Mouse (Mus musculus): ENCODE data around the gene Clcnka.

Gene Clcnka

DNA sequence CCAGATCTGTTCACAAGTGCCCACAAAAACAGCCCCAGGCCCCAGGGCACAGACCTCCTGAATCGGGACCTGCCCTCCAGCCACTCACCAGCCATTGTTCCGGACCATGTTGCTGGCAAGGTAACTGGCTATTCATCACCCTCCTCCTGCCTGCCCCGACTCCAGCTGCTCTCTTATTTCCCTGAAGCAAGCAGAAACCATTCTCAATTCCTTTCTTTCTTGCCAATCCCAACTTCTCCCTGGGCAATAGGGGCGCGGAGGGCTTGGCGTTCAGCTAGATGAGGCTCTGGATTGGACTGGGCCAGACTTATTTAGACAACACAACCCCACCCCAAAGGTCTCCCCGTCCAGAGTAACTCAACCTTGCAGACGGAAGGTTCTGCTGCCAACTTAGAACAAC lies 18.9 kb downstream of the Clcnka start:
- DNase-seq (ENCODE audit: low spot score in 2 of 2) = no peak

DNA sequence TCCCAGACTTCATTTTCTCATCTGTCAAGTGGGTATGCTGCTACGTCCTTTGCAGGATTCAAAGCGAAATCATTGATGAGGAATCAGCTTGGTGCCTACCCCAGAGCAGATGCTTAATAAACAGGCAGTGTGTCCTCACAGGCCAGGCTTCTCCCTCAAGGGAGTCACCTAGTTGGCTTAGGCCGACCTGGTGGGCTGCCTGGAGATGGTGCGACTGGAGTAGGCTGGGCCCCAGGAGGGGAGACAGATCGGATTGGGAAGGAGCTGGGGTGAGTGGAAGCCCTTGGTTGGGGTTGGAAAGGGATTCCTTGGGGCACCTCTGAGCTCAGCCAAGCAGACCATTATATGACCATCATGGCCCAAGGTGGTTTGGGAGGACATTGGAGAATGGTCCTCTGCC lies 26.1 kb downstream of the Clcnka start:
- DNase-seq (ENCODE audit: low spot score in 2 of 2) = no peak

DNA sequence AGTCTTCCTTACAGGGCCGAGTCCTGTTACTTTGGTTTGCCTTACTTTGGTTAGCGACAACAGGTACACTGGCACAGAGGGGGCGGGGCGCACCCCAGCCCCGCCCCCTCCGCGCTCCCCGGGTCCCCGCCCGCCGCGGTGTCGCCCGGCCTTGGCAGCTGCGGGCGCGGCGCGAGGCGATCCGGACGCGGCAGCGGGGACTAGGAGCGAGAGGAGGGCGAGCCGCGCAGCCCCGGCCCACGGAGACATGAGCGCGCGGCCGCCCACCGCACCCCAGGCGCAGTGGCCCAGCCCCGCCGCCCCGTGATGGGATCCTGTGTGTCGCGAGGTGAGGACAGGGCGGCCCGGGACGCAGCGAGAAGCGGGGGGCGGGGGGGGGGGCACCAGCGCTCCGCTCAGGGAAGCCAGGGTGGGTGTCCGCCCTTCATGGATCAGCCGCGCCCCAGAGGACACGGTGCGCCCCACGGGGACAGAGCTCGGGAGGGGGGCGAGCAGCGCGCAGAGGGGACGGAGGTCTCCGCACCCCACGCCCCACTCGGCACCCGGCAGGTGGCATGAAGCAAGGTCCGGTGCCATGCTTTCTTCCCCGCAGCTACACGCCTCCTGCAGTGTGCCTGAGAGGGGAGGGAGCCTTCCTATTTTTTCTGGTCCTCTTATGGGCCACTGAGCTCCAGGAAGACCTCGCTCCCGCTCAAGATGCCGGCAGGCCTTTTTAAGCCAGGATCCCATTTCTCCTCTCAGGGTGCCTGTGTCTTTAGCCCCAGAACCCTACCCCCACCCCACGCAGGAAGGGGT lies 30.3 kb downstream of the Clcnka start, which contains the start of gene Fam131c:
TSS of gene Fam131c (plus strand) at position 224 of the 795 bp plus-strand sequence.
- DNase-seq (ENCODE audit: low spot score in 2 of 2) = no peak

DNA sequence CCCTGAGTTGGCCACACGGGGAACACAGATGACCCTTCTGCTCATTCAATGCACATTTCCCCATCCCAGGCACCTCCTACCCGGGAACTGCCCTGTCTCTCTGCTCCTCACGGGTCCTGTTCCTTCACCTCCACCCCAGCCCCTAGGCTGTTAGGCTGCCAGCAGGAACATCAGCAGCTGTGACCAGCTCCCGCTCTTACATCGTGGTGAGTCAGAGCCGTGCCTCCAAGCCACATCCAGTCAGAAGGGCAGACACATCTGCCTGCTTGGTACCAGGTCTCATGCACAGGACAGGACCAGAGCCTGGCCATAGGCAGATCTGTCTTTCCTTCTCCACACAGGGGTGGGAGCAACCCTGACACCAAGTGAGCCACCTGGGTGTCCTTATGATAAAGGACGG lies 32.6 kb downstream of the Clcnka start:
- DNase-seq (ENCODE audit: low spot score in 2 of 2) = no peak

DNA sequence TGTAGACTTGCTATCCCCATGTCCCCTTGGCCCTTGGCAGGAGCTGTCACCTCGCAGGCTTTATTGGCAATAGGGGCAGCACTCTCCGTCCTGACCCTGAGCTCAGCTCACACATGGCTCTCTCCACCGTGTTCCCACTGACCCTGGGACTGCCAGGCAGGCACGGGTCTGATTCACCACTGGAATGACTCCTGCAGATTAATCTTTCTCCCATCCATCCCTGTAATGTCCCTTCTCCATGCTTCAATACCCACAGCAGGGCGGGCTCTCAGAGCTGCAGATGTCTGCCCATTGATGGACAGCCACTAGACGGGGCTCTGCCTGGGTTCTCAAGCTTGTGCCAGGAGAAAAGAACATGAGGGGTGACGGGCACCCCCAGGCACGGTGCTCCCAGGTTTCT lies 33.4 kb downstream of the Clcnka start:
- no peak for DNase-seq (ENCODE audit: low spot score in 2 of 2)

DNA sequence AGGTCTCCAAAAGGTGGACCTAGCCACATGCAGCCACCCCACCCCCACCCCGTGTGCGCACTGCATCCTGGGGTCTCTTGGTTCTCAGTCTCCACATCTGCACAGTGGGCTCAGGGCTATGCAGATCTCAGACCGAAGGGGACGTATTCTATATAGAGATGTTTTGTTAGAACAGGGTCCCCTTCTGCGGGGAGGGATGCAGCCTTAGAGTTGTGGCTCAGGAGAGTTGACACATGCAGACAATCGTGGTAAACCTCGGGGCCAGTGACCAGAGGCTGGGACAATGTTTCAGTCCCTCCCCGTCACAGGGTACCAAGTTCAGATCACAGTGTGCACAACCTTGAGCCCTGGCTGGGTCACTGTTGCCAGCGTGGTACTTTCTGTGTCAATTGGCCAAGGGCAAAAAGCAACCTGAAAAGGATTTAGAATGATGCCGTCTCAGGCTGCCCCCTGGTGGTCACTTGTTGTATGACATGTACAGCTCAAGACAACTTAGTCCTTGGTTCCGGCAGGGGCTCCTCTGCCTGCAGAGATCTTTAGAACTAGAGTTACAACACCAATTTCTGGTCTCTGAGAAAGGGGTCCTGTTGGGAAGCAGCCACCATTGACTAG lies 35.5 kb downstream of the Clcnka start:
- peak; percentile 40 to 71 for DNase-seq (ENCODE audit: low spot score in 2 of 2)

DNA sequence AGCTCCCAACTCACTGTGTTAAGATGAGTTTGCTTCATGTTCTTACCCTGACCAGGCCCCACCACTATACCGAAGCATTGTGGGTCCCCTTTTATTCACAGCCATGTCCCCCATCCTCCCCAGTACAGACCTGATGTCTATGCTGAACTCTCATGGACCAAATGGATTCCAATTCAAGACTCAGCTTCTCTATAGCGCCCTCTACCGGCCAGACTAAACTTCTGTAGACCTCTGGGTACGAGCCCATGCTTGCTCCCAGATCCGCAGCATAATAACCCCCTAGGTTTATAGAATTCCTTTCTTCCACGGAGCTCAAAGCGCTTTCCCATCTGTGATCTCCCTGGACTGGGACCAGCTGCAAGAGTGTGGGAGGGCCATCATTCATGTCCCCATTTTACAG lies 37.7 kb downstream of the Clcnka start:
- DNase-seq (ENCODE audit: low spot score in 2 of 2) = peak in 1 of 2 experiments; percentile 21

DNA sequence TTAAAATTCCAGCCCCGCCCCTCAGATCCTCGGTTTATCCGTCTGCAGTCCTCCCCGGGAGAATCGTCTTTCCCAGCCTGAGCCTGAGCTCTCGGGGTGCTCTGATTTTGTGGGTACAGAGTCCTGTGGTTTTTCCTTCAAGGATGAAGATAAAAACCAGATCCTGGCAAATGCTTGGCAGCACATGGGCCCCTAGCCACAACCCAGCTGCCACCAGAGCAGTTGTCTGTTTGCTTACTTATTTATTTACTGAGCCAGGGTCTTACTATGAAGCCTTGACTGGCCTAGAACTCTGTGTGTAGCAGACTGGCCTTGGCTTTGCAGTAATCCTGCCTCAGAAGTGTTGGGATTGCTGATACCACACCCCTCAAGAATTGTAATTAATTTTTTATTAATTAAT lies 39.3 kb downstream of the Clcnka start:
- DNase-seq (ENCODE audit: low spot score in 2 of 2) = no peak

DNA sequence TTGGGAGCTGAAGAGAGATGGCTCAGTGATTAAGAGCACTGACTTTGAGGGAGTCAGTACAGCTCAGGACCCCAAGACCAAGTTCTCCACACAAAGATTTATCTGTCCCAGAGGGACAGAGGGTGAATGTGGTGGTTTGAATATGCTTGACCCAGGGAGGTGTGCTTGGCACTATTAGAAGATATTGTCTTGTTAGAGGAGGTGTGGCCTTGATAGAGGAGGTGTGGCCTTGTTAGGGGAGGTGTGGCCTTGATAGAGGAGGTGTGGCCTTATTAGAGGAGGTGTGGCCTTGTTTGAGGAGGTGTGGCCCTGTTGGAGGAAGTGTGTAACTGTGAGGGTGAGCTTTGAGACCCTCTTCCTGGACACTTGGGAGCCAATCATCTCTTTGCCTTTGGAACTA lies 40.7 kb downstream of the Clcnka start:
- no peak for DNase-seq (ENCODE audit: low spot score in 2 of 2)

DNA sequence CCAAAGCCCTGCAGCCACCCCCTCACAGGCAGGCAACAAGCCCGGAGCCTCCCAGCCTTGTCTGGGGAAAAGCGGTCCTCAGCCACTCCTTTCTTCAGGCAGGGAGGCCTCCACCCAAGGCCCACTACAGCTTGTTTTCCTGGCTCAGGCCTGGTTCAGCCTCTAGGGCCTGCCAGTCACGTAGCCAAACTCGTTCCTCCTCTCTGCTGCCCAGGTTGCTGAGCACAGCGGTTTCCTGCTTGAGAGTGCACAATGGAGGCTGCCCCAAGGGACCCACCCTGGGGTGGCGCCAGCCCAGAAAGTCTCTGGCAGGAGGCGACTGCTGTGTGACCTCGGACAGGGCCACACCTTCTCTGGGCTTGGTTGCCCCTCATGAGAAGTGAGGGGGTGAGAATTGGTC lies 44.7 kb downstream of the Clcnka start:
- DNase-seq (ENCODE audit: low spot score in 2 of 2) = peak; percentile 31 to 33

DNA sequence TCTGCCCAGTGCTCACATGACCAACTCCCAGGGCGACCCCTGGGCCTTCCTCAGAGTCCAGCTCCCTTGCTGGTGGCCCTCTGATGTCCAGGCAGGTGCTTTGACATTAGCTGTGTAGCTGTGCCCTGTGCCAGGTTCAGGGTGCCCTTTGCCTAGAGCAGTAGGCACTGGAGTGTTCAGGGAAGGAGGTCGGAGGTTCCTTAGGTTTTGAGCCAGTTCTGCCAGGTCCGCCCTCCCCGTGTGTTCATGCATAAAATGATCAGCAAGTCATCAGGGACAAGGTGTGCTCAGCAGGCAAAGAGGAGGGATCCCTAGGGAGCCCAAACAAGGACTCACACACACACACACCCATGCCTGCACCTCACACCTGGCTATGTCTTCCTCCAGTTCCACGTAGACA lies 45.5 kb downstream of the Clcnka start:
- DNase-seq (ENCODE audit: low spot score in 2 of 2) = no peak

DNA sequence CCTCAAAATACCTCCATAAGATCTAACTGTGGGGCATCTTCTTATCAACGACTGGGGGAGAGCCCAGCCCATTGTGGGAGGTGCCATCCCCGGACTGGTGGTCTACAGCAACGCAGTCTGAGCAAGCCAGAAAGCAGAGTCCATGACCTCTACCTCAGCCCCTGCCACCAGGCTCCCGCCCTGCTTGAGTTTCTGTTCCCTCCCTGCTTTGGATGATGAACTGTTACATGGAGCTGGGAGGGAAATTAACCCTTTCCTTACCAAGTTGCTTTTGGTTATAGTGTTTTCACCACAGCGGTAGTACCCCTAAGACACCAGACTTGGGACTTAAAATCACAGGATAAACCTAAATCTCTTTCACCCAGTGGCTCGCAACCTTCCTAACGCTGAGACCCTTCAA lies 46.6 kb downstream of the Clcnka start:
- DNase-seq (ENCODE audit: low spot score in 2 of 2) = no peak

DNA sequence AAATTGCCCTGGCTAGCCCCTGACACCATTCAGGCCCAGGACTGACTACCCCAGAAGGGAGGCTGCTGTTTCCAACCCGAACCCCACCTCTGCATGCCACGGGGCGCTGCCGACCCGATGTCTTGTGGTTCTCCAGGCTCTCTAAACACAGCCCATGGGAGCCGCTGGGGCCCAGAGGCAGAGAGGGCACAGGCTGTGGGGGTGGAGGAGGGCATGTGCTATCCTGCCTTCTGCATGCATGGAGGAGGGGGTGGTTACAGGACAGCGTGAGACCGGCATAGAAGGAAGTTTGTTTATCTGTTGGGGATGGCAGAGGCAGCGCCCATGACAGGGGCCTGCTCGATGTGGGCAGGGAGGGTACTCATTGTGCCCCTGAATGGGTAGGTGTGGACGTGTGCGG lies 48.5 kb downstream of the Clcnka start:
- no peak for DNase-seq (ENCODE audit: low spot score in 2 of 2)

DNA sequence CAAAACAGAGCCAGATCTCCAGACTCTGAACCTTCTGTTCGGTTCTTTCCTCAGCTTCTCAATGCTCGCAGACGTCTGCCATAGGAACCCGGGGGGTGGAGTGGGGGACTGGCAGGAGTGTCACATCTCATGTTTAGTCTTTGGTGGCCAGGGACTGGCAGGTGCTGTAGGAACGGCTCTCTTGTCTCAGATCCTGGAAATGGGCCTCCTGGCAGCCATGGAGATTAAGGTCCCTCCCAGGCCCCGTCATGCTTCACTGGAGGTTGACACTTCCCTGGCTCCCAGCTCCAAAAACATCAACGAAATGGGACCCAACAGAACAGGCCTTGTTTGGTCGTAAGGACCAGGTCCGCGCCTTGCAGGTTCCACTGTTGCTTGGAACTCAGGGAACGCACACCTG lies 49.9 kb downstream of the Clcnka start:
- DNase-seq (ENCODE audit: low spot score in 2 of 2) = no peak

DNA sequence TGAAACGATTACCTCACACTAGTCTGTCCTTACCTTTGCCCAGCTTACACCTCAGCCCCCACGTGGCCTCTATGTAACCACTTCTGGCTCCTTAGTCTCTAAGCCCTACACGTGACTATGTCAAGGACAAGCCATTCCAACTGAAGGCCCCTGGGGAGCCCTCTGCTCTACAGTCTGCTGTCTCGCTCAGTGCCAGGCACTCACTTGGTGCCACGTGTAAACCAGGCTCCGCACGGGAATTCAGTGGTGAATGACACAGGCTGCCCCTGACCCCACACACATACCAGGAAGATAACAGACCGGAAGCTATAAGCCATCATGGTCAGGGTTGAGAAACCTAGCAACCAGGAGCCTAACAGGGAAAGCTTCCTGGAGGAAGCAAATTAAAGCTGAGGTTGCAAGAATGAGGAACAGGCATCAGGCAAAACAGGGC lies 51.1 kb downstream of the Clcnka start:
- DNase-seq (ENCODE audit: low spot score in 2 of 2) = no peak

DNA sequence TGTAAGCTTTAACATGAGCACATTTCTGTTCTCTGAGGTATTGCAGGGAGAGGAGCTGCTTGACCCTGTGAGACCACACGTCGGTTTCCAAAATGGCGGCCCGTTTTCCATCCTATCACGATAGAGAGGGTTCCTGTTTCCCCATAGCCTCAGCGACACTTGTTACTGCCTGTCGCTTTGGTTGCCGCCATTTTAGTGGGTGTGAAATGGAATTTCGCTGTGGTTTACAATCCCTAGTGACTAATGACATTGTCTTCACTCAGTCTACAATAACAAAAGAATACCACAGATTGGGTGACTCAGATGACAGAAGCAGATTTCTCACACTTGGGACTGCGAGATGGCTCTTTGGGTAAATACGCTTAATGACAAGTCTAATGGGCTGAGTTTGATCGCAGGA lies 53.3 kb downstream of the Clcnka start:
- no peak for DNase-seq (ENCODE audit: low spot score in 2 of 2)

DNA sequence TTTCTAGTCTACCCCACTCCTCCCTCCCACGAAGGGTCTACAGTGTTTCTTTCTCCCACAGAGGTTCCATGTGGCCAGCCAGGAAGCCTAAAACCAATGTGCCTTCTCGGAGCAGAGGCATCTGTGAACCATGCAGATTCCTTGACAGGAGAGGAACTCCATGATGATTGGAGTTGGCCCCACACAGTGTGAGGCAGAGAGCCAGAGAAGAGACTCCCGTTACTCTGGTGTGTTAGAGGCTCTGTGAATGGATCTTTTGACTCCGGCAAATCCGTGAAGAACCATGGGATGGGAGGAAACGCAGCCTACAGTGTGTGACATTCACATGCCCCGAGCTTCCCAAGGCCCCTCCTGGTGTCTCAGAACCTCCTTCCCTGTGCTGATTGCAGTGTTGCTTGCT lies 55.0 kb downstream of the Clcnka start:
- no peak for DNase-seq (ENCODE audit: low spot score in 2 of 2)

DNA sequence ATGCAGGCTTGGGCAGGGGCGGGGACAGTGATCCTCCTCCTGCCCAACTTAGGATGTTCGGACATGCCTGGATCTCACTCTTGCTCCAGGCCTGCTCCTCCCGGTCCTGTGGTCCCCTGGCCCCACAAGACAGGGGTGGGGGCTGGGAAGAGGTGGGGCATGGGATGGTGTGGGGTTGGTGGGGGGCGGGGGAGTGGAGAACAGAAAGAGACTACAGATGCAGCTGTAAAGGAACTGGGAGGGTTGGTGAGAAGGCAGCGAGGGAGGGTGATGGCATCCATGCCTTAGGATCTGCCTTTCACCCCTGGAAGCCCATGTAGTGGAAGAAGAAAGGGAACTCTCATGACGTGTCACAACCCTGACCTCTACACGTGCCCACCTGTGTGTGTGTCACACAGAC lies 57.0 kb downstream of the Clcnka start:
- no peak for DNase-seq (ENCODE audit: low spot score in 2 of 2)

DNA sequence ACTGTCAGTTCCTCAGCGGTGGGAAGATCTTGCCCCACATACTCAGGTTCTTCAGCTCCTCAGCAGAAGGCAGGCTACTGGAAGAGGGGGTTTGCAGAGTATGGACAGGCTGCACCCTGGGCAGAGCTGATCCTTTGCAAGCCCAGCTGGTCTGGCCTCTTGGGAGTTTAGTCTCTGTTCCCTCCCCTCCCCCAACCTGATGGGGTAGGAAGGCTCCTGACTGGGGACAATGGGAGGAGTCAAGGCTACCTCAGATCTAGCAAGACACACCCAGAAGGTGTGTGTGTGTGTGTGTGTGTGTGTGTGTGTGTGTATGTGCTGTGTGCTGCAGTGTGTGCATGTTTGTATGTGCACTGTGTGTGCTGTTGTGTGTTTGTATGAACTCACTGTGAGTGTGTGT lies 59.7 kb downstream of the Clcnka start:
- no peak for DNase-seq (ENCODE audit: low spot score in 2 of 2)

DNA sequence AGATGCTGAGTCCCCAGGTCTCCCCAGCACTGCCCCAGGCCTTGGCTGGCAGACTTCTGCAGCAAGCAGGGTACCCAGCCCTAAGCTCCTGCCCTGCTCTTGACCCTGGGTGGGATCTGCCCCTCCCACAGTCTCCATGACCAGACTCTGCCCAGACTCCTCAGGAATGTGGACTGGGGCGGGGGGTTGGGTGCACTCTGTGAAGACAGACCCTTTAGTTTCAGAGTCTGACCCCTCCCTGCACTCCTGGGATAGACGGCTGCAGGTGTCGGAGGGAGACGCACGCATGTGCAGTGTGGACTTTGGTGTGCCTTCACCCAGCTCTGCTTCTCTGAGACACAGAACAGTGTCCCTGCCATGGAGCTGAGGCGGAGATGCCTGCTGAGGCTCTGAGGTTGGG lies 60.5 kb downstream of the Clcnka start:
- DNase-seq (ENCODE audit: low spot score in 2 of 2) = no peak

DNA sequence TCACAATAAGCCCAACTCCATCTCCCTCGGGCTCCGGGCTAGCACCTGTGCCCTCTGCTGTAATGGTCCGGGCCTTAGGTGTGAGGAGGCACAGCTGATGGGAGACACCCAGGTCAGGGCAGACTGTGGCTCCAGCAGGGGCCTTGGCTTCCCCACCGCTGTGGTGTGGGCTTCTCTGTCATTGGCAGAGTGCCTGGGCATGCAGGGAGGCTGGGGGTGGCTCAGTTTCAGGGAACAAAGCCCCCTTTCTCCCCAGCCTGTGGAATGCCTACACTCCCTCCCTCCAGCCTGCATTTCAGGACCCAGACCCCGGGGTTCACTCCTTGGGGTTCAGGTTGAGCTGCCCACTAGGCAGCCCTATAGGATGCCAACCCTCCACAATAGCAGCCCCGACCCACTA lies 62.3 kb downstream of the Clcnka start:
- DNase-seq (ENCODE audit: low spot score in 2 of 2) = no peak

DNA sequence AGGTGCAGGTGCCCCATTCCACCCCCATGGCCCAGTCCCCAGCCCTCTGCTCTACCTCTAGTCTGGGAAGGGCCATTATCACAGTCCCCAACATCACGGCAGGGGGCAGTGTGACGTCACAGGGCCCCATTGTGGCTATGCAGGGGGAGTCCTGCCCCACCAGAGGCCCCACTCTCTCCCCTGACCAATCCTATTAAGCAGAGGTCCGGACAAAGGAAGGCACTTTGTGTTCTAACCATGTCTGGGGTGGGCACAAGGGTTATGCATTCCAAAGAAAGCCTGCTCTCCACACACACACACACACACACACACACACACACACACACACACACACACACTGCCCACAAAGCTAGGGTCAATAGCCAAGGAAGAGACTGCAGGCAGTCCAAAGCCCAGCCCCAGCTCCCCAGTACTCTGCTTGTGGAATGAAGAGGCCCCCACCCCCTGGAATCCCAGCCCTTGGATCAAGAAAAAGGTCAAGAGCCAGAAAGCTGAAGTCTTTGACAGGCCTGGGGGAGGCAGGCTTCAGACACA lies 63.2 kb downstream of the Clcnka start:
- DNase-seq (ENCODE audit: low spot score in 2 of 2) = no peak

DNA sequence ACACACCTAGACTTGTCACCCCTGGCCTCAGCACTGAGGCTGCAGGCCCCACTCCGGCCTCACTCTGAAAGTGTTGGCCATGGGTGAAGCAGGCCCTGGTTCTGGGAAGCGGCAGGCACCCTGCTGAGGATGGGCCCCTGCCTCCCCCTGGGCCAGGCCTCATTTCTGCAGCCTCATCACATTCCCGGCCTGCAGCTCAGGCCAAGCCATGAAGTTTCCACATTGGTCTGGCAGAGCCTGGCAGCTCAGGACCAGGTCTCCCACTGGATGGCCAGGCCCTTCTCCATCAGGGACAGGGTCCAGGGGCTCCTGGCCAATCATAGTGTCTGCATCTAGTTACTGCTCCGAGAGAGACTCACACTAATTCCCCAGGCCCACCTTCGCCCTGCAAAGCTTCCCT lies 63.8 kb downstream of the Clcnka start:
- no peak for DNase-seq (ENCODE audit: low spot score in 2 of 2)

Data from spleen, postnatal 14 days (tissue).